Mouse (Mus musculus) heart, adult 2 months (tissue): Measurements from ENCODE around the gene Cideb. TPM values are rescaled to one million over a fixed set of nuclear protein-coding genes. Genes with fewer than 3 reads are reported as not detected.

Experiments used
- DNase-seq, 2 experiments: peaks; one replicate each; pipeline ENCODE4 v3.0.0; 2021
- H3K27ac ChIP-seq: fragments of 200-600 bp; 2 replicates; pipeline ENCODE4 v1.8.1; 2022
- H3K27me3 ChIP-seq: fragments of 200-500 bp; 2 replicates; pipeline ENCODE4 v1.6.1; 2012; ENCODE audit warnings: mild to moderate bottlenecking, low read length, inconsistent platforms, mixed read lengths; ENCODE audit not compliant: control insufficient read depth, insufficient read depth
- H3K36me3 ChIP-seq: fragments of 200-500 bp; 2 replicates; pipeline ENCODE4 v1.6.1; 2012; ENCODE audit warnings: low read length, inconsistent platforms; ENCODE audit not compliant: control insufficient read depth, insufficient read depth
- H3K4me1 ChIP-seq: fragments of 200-500 bp; 2 replicates; pipeline ENCODE4 v1.6.1; 2011; ENCODE audit warnings: low read length; ENCODE audit not compliant: control insufficient read depth, insufficient read depth
- H3K4me3 ChIP-seq: fragments of 200-600 bp; 2 replicates; pipeline ENCODE4 v1.8.1; 2022
- H3K79me2 ChIP-seq: fragments of 200-500 bp; replicated peaks from 2 replicates; pipeline ENCODE4 v1.6.1; 2012; ENCODE audit warnings: mild to moderate bottlenecking, inconsistent platforms, low read length, moderate library complexity, mixed read lengths; ENCODE audit not compliant: control insufficient read depth, insufficient read depth
- H3K9ac ChIP-seq: fragments of 200-500 bp; 2 replicates; pipeline ENCODE4 v1.6.1; 2012; ENCODE audit warnings: low read depth, mild to moderate bottlenecking, control low read depth, inconsistent platforms, low read length, mixed read lengths
- CTCF ChIP-seq: fragments of 200-600 bp; IDR thresholded peaks from 2 replicates; pipeline ENCODE4 v1.8.1; 2022; ENCODE audit warnings: antibody characterized with exemption, mild to moderate bottlenecking, moderate library complexity
- EP300 ChIP-seq: fragments of 200-500 bp; IDR thresholded peaks from 2 replicates; pipeline ENCODE4 v1.6.1; 2011; ENCODE audit warnings: low read depth, low read length, control low read depth; ENCODE audit not compliant: insufficient read depth
- POLR2A ChIP-seq: fragments of 200-500 bp; IDR thresholded peaks from 2 replicates; pipeline ENCODE4 v1.6.1; 2011; ENCODE audit warnings: mild to moderate bottlenecking, low read depth, low read length, control low read depth; ENCODE audit not compliant: insufficient read depth
- WGBS: fragments of 180-500 bp; shearing (Covaris S2); methylation state at CpG from one replicate; pipeline ENCODE4 v1.1.7; 2018; 5-methylcytosine and 5-hydroxymethylcytosine counted together
- intact Hi-C: fragments of 180-260 bp; cut with DNase I; formaldehyde crosslinking; loops from one replicate; pipeline ENCODE4 v1.15.1; 2025
- polyA plus RNA-seq: library from polyadenylated mRNA; depleted of rRNA; stranded (reverse); fragments of >200 nt; gene quantifications from 2 replicates; pipeline ENCODE4 v1.2.3, GENCODE M21; 2012
- total RNA-seq, 2 experiments: library from RNA; stranded (reverse); gene quantifications; 2 replicates each; pipeline ENCODE4 v1.2.3; 2021

Cideb gene
- total and polyA plus RNA-seq, 3 experiments: 0.81 to 8.1 (median 0.98) TPM

GRCm38 (mm10) chr14:55787731-55788130 is 29.5 kb upstream of the Cideb start:
- no peaks in the 10 kb centered on the region; the same call in none of the 2 replicates for H3K4me1 ChIP-seq
- H3K4me3 ChIP-seq: no peak overlapping the region
- H3K79me2 ChIP-seq: no peaks in the 10 kb centered on the region
- H3K36me3 ChIP-seq: no peaks in the 10 kb centered on the region
- no peak overlapping the region for H3K27ac ChIP-seq
- 43% methylated on average over 11 of the region's 11 CpGs for WGBS
- H3K9ac ChIP-seq: no peak overlapping the region
- TF ChIP-seq EP300: no peak
- TF ChIP-seq POLR2A: no peak
- TF ChIP-seq CTCF: no peak
- peak in 1 of 2 experiments; percentile 19 for DNase-seq
- no peaks in the 10 kb centered on the region for H3K27me3 ChIP-seq
- intact Hi-C loops: no loop called here

GRCm38 (mm10) chr14:55785195-55785594 is 26.9 kb upstream of the Cideb start:
- no peak overlapping the region for H3K4me3 ChIP-seq
- 51% methylated on average over 6 of the region's 6 CpGs for WGBS
- peak; percentile 28; the same call in 1 of the 2 replicates for TF ChIP-seq CTCF
- TF ChIP-seq POLR2A: no peak
- H3K36me3 ChIP-seq: no peaks in the 10 kb centered on the region
- no peak overlapping the region for H3K9ac ChIP-seq
- H3K27ac ChIP-seq: peak overlapping the region; percentile 6
- H3K79me2 ChIP-seq: no peaks in the 10 kb centered on the region
- no peaks in the 10 kb centered on the region for H3K27me3 ChIP-seq
- H3K4me1 ChIP-seq: peaks cover 4% of the 10 kb centered on the region
- intact Hi-C loops: no loop called here
- peak in 1 of 2 experiments; percentile 19 for DNase-seq

GRCm38 (mm10) chr14:55783958-55784235 is 25.6 kb upstream of the Cideb start, which contains the start of gene Adcy4:
Adcy4 (minus strand) TSS chr14:55784095.
- Histone ChIP-seq H3K36me3 (no peaks in the 10 kb centered on the region), H3K27ac (peak within 1 kb of the TSS; percentile 97), H3K79me2 (no peaks in the 10 kb centered on the region), H3K4me1 (peaks cover 4% of the 10 kb centered on the region), H3K27me3 (no peaks in the 10 kb centered on the region), H3K9ac (peak within 1 kb of the TSS; percentile 65), H3K4me3 (peak within 1 kb of the TSS; percentile 50)
- intact Hi-C loops: loop anchor here (1.0 to 5.0 kb wide), 2 partner anchors 39 to 133 kb away; partner anchors contain the start of gene Nfatc4
- peak; percentile 63 to 65 for DNase-seq
- peak; percentile 83 for TF ChIP-seq POLR2A
- no peak for TF ChIP-seq EP300
- WGBS: 6% methylated on average over 13 of the region's 13 CpGs

- Histone ChIP-seq H3K9ac (peak overlapping the region; percentile 58), H3K79me2 (no peaks in the 10 kb centered on the region), H3K4me3 (peak overlapping the region; percentile 50), H3K4me1 (peaks cover 4% of the 10 kb centered on the region), H3K36me3 (no peaks in the 10 kb centered on the region), H3K27me3 (no peaks in the 10 kb centered on the region), H3K27ac (peak overlapping the region; percentile 97)
- TF ChIP-seq EP300: no peak
- no peak for TF ChIP-seq CTCF
- peak; percentile 73; the same call in 1 of the 2 replicates for TF ChIP-seq POLR2A
- peak; percentile 57 to 68 for DNase-seq
- 3% methylated on average over 31 of the region's 31 CpGs for WGBS
- intact Hi-C loops: loop anchor here (1.0 to 5.0 kb wide), 2 partner anchors 40 to 134 kb away; partner anchors contain the start of gene Nfatc4
Measured at GRCm38 (mm10) chr14:55783171-55783957, 25.1 kb upstream of the Cideb start.

- no peaks in the 10 kb centered on the region for H3K79me2 ChIP-seq
- H3K27ac ChIP-seq: peak overlapping the region; percentile 97
- peak in 1 of 2 experiments; percentile 30 for DNase-seq
- intact Hi-C loops: loop anchor here (5.0 kb wide), 1 partner anchor 135 kb away; no protein-coding TSS in a partner anchor
- H3K36me3 ChIP-seq: no peaks in the 10 kb centered on the region; the same call in 1 of the 2 replicates
- WGBS: 32% methylated on average over 9 of the region's 9 CpGs
- TF ChIP-seq EP300: no peak
- no peak for TF ChIP-seq CTCF
- TF ChIP-seq POLR2A: no peak
- H3K9ac ChIP-seq: peak overlapping the region; percentile 65
- H3K4me1 ChIP-seq: peaks cover 7% of the 10 kb centered on the region
- H3K4me3 ChIP-seq: peak overlapping the region; percentile 50
- no peaks in the 10 kb centered on the region for H3K27me3 ChIP-seq
Measured at GRCm38 (mm10) chr14:55782361-55782960, 24.2 kb upstream of the Cideb start.
